Mouse (Mus musculus) activated CD4-positive, CD25-positive, alpha-beta regulatory T cell, adult 4 months (primary cell): ENCODE measurements around the gene Camsap2. TPM values are rescaled to one million over a fixed set of nuclear protein-coding genes. Genes with fewer than 3 reads are reported as not detected.

Experiments used
- ATAC-seq: one replicate; pipeline ENCODE4 v1.8.0; 2017
- polyA plus RNA-seq, 2 experiments: library from polyadenylated mRNA; unstranded; fragments of 100-300 nt; shearing (Covaris generic); gene quantifications; one replicate each; pipeline ENCODE4 v1.2.1; 2017

The Camsap2 gene
- polyA plus RNA-seq = 1 to 10 TPM; 3.7 to 4.7 TPM

DNA sequence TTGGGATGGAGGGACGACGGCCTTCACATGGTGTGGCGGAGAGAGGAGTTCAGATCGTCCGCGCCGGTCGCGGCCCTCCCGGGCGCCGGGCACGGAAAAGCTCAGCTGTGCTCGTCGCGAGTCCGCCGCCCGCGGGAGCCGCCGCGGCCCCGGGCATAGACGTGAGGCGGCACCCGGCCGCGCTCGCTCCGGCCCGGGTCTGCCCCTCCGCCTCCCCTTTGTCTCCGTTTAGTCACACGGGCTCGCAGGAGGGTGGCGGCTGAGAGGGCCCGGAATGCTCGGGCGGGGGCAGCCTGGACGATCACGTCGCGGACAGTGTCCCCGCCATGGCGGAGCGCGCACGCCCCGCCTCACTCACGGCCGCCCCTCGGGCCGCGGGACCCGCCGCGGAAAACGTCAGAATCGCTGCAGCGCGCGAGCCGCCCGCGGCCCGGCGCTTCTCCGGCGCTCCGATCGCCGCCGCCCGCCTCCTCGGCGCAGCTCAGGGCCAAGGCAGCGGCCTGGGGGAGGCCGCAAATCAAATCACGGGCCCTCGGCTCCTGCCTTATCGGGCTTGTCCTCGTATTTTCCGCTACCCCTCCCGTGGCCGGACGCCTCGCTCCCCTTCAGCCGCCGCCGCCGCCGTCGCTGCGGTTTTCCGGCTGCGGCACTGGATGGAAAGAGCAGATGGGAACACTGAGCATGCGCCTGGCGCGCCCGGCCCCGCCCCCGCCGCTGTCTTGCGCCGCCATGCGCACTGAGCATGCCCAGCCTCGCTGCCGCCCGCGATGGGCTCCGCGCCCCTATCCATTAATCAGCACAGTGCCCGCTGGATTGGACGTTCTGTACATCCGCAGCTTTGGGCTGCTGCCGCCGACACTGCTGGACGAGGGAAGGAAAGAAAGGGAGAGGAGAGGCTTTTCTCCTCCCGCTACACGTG lies at the start of gene Camsap2:
TSS of gene Camsap2 (minus strand) at position 651 of the 919 bp plus-strand sequence.
- ATAC-seq = peak; percentile 84

DNA sequence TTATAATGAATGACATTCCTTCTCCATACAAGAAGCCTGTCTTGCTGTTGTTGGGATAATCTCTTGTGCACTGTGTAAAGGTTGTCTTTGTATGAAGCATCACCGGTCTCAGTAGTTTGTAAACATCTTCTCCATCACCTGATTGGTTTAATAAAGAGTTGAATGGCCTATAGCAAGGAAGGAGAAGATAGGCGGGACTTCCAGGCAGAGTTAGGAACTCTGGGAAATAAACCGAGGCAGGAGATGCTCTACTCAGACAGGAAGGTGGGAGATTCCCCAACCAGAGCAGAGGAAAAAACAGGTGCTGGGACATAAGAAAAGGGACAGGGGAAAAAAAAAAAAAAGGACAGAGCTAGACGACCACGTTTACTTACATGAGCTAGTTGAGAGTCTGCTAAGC lies 49.2 kb upstream of the Camsap2 start:
- ATAC-seq = no peak

DNA sequence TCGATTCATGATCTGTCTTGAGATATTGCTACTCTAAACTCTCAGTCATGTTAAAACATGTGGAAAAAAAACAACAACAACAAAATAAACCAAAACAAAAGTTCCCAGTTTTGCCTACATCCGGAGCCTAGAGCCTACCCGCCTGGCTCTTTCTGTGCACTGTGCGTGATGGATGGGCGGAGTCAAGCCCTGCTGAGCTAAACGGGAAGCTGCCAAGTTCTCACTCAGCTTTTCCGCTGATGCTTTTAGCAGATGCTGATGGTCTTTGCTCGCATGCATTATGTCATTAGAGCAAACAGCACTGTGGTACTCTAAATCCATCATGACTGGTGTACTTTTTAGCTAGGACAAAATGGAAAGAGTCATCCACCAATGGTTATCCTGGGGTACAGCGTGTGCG lies 48.6 kb upstream of the Camsap2 start:
- peak; percentile 32 for ATAC-seq

DNA sequence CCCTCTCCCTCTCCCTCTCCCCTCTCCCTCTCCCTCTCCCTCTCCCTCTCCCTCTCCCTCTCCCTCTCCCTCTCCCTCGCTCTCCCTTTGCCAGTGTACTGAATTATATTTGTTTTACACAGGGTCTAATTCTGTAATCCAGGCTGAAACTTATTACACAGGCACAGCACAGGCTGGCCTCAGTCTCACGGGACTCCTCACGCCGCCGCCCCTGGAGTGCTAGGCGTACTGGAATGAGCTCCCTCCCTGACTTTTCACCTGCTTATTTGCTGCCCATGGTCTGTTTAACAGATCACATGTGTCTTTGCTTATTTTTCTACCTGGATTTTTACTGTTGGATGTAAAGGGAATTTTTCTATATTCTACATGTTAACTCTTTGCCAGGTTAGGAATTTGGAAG lies 41.0 kb upstream of the Camsap2 start:
- no peak for ATAC-seq

DNA sequence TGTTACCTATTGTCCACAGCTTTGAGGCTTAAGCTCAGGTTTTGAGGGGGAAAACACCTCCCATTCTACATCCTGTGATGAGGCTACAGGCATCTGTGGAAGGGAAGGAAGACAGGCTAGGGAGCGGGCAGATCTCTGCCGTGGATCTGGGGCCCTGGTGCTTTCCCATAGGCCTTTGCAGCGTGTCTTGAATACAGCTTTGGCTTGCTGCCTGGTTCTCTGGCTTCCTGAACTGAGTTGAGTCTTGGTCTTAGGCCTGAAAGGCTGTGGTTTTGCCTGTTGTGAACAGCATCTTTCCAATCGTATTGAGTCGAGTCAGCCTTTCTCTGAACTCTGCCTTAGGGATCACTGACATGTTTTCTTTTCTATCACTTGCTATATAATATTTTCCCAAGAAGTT lies 35.7 kb upstream of the Camsap2 start:
- no peak for ATAC-seq

DNA sequence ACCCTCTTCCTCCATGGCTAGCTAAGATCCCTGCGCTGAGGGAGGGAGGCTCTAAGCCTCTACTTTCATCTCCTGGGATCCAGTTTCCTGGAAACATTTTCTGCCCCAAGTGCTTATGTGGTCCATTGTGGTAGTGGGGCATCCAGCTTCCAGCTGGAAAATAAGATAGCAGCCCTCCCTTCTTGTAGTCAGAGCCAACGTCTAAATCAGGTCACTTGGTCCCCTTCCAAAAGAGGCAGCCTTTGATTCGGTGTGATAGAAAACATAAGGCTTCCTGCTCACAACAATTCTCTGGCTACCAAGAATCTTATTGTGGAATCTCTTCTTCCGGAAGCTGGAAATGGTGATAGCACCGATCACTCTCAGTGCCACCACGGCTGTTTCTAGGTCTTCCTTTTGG lies 35.3 kb upstream of the Camsap2 start:
- ATAC-seq = no peak

DNA sequence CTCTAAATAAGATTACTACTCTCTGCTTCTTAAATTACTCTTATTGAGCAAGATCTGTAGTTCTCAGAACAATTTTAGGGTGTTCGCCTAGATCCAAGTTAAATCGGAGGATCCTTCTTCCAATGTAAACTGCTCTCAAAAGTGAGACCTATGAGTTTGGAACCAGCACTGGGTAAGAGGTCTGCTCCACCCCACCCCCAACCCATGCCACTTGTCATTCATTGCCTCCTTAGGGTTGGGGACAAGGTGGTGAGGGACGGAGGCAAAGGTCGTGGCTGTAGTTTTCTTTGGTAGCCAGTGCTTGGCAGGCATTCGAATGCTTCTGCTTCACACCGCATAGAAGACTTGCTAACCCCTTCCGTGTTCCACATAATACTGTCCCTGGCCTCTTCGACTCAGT lies 34.7 kb upstream of the Camsap2 start:
- ATAC-seq = no peak

DNA sequence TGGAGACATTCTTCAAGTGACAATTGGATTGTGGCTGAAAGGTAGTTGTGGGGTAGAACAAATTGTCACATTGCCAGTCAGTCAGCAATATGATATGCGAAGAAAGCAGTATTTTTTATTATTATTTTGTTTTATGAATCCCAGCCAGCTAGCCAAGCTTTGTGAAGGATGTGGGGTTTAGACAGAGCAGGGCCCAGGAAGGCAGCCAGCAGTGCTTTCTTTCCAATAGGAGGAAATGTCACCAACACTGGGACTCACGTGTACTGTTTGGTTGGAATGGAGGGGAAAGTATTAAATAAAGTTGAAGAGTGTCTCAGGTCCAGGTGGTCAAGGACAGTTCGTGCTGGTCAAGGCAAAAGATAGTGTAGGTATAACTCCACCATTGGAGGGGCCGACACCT lies 34.3 kb upstream of the Camsap2 start:
- no peak for ATAC-seq

DNA sequence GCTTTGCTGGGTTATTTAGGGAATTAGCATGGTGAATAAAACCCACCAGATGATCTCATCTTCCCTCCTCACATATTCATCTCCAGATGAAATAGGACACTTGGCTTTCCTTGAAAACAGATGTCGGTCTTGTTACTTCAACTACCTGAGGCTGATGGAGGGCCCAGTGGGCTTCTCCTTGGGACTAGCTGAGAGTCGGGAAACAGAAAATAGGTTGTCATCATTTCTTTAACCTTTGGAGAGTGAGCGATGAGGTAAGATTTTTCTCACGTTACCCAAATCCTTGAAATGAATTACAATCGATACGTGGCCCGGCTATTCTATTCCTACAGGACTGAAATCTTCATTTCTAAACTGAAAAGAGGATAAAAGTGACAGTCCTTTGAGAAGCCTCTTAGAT lies 33.4 kb upstream of the Camsap2 start:
- no peak for ATAC-seq

DNA sequence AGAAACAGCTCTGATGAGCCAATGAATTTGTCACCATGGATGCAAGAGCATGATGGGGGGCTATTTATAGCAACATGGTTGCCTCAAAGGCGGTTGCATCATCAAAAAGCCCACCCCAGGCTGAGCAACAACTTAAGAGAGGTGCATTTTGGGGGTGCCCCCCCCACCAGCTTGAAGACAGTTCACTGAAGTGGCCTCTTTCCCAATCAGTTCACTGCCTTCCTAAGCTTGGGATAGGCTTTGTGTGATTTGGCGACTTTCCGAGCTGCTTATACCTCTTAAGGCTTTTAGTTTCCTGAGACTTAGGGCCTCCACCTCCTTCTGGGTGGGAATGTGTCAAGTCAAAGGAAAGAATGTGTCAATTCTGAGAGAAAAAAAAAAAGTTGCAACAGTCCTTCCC lies 20.1 kb upstream of the Camsap2 start:
- ATAC-seq = no peak

DNA sequence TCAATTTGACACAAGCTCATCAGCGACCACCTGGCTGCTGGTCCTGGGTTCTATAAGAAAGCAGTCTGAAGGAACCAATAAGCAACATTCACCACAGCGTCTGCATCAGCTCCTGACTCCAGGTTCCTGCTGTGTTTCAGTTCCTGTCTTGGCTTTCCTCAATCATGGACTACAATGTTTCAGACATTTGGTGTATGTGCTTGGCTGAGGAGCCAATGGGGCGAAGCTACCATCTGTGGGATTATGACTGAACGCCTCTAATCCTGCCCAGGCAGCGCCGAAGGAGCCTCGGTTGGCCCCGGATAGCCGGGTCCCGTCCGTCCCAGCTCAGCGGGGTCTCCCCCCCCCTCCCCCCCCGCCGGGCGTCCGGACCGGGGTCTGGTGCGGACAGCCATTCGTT lies 18.8 kb upstream of the Camsap2 start:
- ATAC-seq = no peak

DNA sequence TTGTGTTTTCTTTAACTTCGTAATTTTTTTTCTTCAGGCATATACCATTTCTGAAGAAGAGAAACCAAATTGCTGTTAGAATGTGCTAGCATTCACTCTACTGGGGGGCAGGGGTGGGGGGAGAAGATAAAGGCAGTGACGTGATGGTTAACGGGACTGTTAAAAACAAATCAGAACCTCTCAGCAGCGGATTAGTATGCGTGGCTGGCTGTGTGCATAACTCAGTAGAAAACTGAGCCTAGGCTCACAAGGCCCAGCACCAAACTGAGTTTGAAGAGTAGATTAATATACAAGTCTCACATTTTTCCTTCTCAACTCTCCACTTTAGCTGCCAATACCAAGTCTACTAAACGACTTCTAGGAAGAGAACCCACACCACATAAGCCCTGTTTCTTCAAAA lies 17.1 kb upstream of the Camsap2 start:
- ATAC-seq = no peak

DNA sequence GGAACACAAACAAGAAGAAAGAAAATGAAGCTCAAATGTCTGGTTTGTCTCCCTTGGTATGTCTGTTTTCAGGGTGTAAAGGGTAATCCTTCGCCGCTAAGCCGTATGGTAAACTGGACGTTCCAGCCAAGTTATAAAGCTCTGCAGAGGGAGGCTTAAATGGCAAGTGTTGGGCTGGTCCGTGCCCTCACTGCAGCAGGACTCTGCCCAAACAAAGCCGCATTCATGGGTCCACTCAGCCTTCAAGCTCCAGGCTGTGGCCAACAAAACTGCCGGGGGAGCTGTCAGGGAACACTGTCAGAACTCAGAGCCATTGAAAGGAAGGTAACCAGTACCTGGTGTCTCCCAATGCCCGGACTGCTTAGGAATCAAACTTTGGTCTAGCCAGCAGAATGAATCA lies 16.7 kb upstream of the Camsap2 start:
- no peak for ATAC-seq

DNA sequence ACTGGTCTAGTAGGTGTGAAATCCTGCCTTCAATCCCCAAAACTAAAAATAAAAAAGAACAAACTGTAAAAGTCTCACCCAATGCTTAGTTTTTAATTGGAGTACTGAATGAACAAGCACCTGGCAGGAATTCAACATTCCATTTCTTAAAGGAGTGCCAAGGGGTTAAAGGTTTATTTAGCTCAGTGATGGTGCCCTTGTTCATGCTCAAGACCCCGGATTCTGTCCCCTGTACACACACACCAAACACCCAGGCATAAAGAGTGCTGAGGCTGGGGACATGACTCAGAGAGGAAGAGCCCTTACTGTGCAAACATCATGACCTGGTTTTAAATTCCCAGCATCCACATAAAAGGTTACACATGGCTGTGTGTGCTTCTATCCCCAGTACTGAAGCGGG lies 15.5 kb upstream of the Camsap2 start:
- no peak for ATAC-seq

DNA sequence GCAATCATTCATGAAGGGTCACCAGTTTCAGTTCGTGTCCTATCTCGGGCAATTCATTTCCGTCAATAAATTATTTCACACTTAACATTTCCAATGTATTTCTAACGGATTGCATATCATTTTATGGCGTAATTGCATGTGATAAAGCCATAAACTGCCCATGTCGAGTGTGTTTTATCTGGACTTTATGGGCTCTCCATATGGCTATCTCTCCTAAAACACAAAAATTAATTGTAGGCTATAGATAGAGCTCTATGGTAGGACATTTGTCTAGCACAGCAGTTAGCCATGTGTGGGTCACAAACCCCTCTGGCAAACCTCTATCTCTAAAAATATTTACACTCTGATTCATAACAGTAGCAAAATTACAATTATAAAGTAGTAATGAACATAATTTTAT lies 15.0 kb upstream of the Camsap2 start:
- ATAC-seq = no peak

DNA sequence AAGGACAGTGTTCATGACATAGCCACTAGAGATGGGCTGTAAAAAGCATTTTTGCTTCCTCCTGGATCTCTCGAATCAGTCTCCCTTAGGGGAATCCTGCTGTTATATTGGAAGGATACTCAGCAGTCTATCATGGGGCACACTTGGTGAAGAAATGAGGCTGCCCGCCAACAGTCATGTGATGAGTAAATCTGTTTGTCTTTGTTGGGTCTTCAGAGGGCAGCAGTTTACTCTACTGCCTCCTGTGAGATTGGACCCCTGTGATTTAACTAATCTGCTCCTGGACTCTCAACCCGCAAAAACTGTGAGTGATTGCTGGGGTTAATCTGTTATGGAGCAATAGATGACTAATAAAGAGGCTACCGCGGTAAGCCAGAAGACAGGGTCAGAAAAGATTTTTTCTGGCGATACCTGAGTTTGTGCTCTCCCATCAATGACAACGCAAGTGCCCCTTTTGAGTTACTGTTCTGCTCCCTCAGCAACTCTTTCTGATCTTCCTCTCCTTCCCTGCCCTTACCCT lies 13.0 kb upstream of the Camsap2 start:
- no peak for ATAC-seq

DNA sequence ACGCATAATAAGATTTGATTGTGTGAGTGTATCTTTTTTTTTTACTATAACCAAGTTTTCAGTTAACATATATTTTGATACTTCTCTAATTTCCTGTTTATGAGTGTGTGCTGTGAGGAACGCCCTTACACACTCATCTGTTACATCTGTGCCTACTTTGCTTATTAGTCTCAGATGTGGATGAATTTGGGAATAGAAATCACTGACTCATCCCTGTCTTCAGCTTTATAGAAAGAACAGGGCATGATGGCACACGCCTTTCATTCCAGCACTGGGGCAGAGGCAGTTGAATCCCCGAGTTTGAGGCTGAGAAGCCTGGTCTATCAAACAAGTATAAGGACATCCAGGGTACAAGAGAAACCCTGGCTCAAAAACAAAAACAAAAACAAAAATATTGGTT lies 9.7 kb upstream of the Camsap2 start:
- ATAC-seq = no peak

DNA sequence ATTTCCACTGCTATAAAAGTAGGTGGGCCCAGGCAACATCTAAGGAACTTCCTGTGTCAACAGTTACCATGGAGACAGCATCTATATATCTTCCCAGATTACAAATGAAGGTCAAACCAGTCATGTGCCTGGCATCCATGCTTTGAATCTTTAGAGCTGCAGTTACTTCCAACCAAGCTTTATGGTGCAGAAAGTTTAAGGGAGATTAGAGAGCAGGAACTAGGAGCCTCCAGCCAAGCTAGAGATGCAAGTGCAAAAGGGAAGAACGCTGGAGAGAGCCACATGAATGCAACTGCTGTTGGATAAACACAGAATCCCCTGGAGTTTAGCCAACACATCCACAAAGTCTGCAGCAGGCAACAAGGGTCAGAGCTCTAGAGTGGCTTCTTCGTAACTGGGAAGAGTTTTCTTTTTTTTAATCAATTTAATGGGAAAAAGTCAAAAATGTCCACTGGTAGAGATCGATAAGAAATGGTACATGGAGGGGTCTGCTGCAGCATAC lies 4.8 kb upstream of the Camsap2 start:
- no peak for ATAC-seq

DNA sequence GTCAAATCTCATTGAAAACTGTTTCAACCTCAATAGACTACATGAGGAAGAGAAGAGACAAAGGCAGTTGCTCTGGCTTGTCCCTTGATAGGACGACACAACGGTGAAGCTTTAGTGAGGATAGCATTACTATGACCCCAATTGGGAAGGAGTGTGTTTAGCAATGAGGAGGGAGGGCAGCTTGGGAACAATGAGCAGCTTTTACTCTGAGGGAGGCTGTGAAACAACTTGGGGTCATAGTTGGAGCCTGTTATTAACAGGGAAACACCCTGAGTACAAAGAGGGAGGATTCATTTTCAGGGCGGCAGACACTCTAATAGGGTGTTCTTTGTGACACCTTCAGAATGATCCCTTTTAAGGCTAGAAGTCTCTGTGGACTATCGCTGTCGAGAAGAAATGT lies 2.2 kb upstream of the Camsap2 start:
- no peak for ATAC-seq

DNA sequence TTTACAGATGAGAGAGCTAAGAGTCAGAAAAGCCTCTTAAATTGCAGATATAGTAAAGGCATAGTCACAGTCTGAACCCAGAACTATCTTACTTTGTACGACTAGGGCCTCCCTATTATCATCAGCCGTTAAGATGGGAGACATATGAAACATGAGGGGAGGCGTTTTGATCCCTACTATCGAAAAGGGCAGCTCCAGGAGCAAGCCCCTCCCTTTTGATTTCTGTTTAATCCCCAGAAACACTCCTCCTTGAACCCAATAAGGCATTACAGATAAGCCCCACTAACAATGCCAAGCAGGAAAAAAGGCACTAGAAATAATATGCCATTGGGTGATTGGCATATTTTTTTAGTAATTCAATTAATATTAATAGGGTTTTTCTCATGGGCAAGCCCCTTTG lies 1.2 kb upstream of the Camsap2 start:
- ATAC-seq = no peak

DNA sequence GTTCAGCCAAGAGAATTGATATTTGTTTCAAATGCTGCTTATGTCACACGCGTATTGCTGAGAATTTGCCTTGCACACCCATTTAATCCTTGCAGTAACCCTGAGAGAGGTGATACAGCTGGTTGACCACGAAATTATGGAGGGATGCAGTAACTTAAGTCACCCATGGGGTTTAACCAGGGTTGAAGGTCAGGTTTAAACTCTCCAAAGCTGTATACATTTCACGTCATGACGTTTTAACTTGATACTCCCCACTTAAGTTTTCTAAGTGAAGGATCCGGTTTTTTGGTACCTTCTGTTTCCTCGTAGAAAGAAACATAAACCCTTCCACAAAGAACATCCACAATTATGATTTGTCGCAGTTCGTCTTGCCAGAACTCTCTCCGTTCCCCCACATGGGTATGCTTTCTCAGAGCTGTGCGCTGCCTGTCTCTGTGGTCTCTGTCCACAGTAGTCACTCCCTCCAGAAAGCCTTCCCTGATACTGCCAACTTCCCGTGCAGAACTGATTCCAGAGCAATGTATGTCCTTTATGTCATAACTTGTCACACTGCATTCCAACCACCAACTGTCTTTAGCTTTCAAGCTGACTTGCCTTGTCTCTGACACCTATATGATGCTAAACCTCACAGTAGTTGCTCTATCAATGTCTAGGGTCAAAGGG lies 600 bp upstream of the Camsap2 start:
- no peak for ATAC-seq

DNA sequence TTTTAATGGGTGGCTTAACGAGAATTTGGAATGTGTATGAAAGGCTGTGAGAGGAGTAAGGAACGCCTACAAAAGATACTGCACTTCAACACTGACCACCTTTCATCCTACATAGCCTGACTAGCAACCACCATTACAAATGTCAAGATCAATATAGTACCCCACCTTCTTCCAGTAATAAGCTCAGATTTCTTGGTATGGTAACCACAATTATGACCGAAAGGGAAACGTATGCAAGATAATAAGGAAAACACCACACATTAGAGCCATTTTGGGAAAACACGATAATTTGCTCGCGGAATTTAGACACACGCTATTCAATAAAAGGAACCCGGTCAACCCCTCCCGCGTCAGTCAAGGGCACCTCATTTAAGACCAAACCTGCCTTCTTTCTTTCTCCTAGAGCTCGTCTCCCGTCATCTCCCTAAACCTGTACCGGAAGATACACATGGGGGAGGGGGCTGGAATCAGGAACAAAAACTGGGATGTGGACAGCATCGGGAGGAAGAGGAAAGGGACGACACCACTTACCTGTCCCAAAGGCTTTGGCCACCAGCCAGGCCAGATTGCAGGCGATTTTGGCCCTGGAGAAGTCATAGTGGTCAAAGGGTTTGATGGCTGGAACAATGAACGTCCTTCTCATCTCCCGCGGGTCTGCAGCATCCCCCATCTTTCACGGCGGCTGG lies 993 bp downstream of the Camsap2 start:
- ATAC-seq = no peak

DNA sequence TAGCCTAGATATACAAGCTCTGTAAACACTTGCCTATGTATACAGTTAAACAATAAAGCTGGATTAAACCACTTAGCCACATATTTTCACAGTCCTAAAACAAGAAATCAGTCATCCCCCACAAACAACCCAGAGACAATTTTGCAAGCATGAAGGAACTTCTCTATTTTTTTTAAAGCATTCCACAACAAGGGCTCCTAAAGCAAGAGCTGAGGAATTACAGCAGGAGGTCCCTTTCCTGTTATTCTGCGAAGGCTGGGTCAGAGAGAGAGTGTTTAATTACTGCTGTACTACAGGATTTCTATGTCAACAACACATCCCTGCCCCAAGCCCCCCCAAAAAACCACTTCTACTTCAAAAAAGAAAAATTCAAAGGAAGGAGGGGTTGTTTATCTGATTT lies 1.6 kb downstream of the Camsap2 start:
- no peak for ATAC-seq
